Mouse (Mus musculus) right cerebral cortex, postnatal 10 days (tissue): Measurements from ENCODE around the gene Hspg2.
A peak's percentile ranks its signal among the peaks of the same experiment; 100 is the strongest.
"Not testable (repeated sequence)": the region's sequence is repeated elsewhere in the genome, so short reads cannot be mapped to it uniquely, and the experiment has no call there.

Experiments
- DNase-seq, 2 experiments: peaks; one replicate each; pipeline ENCODE4 v3.0.0; 2021; ENCODE audit warnings: low spot score in 2 of 2

Hspg2 gene

DNA sequence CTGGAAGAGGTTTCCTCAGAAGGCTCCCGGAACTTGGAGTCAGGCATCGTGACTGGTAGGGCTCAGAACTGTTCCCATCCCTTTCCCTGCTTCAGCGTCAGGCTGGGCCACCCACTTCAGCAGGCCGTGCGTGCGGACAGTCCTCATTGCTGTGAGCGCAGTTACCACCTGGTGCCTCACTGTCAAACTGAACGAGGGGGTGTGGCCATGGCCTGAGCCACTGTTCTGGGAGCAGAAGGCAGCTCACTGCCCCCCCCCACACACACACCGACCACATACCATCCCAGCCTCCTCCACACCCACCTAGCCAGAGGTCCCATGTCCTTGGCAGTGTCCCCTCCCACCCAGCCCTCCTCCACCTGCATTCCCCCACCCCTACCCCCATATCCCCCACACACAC is 101.3 kb downstream of the Hspg2 start:
- no peak for DNase-seq

DNA sequence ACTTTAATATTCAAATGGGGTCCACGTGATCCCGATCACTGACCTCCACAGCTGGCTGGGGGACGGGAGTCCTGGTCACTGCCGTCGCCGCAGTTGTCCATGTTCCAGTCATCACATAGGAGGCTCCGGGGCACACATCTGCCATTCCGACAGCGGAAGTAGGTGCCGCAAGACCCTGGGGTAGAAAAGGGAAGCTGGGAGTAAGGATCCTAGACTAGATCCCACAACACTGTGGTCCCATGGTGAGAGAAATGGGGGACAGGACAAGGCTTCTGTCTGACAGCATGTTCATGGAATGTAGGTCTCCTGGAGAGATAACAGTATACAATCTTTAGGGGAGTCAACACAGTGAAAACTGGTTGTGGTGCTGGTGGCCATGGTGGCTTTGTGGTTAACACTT is 105.9 kb downstream of the Hspg2 start, which contains the start of gene Ldlrad2:
Gene Ldlrad2, minus strand, starts transcription at position 101 of the 400 bp plus-strand sequence.
- no peak for DNase-seq

DNA sequence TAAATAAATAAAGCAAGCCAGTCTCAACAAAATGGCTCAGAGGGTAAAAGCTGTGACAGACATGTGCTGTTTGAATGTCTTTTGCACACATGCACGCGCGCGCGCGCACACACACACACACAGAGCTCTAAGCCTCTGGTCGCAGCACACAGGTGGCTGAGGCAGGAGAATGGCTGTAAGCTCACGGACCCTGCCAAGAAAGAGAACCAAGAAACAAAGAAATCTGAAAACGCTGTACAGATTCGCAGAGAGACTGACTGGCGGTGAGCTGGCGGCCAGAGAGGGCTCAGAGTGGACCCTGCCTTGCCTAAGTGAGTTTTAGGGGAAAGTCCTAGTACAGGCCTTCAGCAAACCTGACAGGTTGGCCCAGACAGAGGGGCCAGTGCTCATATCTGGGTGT is 108.9 kb downstream of the Hspg2 start:
- no peak for DNase-seq

DNA sequence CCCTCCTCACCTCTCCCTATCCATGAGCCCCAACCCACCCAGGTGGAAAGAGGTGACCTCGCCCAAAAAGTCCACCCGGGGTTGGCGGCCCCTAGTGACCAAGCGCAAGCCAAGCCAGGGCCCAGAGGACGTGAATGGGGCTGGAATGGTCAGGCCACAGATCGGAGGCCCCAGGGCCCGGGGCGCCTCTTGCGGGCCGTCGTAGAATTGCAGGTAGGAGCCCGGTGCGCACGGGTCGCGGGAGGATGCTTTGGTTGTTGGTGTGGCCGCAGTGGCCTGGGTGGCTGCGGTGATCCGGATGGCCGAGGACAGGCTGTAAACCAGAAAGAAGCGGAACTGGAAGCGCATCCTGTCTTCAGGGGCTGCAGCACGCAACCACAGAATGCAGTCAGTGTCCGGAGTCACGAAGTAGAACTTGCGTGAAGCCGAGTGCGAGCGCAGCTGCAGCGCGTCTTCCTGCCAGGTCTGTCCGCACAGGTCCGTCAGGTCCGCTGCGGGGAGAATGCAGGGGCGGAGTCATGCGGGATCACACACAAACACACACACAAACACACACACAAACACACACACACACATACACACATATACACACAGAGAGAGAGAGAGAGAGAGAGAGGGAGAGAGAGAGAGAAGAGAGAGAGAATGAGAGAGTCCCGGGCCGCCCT is 109.7 kb downstream of the Hspg2 start:
- peak in 1 of 2 experiments; percentile 49 for DNase-seq

DNA sequence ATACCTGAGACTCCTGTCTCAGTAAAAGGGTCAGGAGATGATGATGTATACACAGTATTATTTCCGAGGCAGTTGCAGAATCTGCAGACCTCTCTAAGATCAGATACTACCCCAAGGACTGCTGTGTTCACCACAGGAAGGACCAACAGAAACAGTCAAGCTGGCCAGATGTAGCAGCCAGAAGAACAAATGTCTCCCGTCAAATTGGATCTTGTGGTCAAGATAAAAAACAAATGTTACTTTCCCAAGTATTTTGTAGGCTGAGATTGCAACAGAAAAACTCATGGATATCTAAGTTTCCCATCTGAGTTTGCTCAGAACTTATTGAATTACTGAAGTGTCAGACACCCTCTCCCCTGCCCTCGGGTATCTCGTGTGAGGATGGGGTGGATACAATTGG is 111.2 kb downstream of the Hspg2 start:
- no peak for DNase-seq

DNA sequence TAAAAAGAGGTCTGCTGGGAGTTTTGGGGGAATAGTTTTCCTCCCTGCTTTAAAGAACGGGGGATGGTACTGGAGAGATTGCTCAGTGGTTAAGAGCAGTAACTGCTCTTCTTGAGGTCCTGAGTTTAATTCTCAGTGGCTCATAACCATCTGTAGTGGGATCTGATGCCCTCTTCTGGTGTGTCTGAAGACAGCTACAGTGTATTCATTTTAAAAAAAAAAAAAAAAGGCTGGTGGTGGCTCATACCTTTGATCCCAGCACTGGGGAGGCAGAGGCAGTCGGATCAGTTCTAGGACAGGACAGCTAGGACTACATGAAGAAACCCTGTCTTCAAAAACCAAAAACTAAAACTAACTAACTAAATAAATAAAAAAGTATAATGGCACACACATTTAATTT is 111.7 kb downstream of the Hspg2 start:
- DNase-seq, result no peak

DNA sequence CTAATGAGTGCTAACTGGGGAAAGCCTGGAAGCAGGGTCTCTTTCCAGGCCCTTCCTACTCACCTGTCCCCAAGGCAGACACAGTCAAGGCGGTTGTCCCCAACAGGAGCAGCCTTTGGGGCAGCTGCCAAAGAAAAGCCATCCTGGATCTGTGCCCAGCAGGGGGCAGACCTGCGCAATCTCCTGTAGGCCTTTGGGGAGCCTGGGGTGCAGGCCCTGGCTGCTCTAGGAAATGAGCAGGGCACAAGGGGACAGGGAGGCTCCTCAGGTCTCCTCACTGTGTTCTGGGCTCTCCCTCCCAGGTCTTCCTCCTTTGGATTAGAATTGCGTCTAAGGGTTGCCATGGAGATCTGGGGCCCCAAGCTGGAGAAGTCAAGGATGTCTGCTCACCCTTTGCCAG is 113.2 kb downstream of the Hspg2 start:
- no peak for DNase-seq

DNA sequence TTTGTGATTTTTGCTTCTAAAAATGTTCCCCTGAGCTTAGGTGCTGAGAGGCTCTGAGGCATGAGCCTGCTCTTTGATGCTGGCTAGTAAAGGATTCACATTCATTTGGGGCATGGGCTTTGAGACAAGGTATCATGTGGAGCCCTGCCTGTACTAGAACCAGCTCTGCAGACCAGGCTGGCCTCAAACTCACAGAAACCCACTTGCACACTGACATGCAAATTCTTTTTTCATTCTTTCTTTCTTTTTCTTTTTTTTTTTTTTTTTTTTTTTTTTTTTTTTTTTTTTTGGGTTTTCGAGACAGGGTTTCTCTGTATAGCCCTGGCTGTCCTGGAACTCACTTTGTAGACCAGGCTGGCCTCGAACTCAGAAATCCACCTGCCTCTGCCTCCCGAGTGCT is 120.5 kb downstream of the Hspg2 start:
- DNase-seq, result not testable (repeated sequence)

DNA sequence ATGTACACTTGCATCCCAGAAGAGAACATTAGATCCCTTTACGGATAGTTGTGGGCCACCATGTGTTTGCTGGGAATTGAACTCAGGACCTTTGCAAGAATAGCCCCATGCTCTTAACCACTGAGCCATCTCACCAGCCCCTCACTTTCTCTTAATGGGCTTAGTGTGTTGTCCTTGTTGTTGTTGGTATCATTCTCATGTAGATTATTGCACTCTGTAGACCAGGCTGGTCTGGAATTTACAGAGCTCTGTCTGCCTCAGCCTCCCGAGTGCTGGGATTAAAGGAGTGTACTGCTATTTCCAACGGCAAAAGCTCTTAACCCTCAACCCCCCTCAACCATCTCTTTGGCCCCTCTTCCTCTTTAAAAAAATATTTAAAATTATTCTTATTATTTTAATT is 121.0 kb downstream of the Hspg2 start:
- DNase-seq, result no peak

DNA sequence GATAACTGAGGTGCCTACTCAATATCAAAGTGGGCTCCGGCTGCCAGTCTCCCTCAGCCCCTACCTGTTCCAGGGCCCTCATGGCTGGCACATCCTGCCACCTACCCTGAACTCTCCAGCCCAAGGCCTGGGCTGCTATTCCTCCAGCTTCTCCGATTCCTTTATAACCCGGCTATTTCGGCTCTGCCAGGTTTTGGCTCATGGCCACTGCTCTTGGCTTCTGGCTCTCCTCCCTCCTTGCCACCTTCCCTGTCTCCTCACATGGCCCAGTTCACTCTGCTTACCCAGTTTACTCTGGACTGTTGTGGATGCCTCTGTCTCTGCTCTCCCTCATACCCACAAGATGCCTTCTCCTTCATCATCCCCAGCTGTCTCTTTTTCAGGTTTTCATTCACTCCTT is 122.4 kb downstream of the Hspg2 start:
- no peak for DNase-seq

DNA sequence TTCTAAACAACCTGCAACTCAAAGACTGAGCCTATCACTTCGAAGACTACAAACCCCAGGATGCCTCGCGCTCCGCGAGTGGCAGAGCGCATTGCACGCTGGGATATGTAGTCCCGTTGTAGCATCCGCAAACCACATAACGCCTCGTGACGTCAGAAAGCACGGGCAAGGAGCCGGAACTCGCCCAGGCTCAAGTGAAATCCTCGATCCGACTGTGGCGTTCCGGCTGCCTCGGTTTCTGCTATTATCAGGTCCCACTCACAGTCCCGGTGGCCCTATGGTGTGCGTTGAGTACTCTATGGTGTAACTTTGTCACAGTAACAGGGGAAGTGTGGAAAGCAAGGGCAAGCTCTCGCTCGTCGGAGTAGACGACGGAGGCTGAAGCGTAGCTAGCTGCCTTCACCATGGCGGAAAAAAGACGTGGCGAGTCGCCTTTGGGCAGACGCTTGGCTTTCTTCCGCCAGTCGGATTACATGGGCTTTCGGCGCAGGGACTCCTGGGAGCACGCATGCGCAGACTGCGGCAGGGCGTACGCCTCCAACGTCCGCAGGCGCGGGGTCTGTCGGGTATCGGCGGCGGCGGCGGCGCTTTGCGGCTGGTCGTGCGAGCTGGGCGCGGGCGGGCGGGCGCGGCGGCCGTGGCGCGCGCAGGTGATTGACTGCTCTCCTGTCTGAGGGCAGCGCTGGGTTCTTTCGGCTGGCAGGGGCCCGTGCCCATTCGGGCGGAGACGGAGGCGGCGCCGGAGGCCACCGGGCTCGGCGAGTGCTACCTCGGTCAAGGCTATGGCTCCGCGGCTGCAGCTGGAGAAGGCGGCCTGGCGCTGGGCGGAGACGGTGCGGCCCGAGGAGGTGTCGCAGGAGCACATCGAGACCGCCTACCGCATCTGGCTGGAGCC is 125.3 kb downstream of the Hspg2 start, which contains the start of gene Usp48:
Gene Usp48, plus strand, starts transcription at position 155 of the 895 bp plus-strand sequence.
- peak; percentile 99 to 100 for DNase-seq

DNA sequence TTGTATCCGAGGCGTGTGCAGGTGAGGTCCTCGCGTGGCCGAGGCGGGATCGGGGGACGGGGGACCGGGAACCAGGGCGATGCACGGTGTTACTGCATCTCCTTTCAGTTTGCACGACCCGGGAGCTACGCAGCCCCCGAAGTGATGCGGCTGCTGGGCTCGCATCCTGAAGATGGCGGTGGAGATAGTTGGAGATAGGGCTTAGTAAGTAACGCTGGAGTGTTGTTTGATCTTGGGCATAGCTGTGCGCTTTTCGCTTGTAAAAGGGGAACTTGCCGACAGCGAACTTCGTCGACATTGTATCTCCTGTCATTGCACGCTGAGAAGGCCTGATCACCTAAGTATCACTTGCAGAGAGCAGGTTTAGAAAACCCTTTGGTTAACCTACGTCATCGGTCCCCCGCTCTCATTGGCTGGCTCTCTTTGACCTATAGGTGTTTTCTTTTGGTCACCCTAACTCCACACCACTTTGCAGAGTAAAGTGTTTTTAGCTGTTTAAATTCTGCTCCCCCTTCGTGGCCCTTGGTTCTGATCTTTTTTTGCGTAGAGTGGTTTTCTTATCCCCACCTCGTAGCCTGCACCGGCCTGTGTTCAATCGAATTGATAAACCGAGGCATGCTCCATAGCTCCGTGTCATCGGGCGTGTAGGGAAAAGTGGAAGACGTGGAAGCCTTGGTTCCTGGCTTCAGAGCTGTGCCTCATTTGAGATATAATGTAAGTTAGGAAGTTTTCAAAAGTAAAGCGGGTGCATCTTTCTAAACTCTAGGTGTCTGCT is 126.1 kb downstream of the Hspg2 start:
- peak; percentile 47 to 58 for DNase-seq

DNA sequence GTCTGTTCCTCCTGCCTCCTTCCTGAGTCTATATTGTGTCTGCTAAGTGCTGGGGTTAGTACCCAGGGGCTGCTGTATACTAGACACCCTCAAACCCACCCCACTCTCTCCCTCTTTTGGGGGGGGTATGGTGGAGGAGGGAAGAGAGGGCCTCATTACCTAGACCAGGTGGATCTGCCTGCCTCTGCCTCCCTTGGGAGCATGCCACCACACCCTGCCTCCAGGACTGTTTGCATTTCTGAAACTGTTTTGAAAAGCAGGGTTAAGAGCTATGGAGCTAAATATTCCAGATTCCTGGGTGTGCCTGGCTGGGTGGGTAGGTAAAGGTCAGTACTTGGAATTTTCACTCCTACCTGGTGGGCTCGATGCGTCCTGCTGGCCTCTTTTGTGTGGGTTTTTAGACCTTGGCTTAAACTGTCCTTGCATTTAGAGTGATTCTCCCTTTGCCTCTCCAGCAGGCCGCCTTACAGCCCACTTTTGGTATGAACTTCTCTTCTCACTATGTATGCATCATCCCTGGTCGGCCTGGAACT is 128.6 kb downstream of the Hspg2 start:
- no peak for DNase-seq

DNA sequence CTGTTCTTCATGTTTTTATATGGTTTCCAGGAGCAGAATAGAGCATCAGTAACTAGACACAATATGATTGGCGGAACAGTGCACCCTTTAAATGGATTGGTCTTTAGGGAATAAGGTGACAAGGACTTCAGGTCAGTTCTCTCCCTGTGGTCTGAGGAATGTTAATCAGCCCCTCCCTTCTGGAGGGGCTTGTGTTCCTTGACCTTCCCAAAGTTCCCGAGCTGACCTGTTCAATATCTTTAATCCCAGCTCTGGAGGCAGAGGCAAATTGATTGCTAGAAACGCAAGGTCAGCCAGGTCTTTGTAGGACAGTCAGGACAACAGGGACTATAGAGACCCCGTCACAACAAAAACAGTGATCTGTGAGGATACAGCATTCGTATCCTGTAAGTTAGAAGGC is 130.0 kb downstream of the Hspg2 start:
- no peak for DNase-seq

DNA sequence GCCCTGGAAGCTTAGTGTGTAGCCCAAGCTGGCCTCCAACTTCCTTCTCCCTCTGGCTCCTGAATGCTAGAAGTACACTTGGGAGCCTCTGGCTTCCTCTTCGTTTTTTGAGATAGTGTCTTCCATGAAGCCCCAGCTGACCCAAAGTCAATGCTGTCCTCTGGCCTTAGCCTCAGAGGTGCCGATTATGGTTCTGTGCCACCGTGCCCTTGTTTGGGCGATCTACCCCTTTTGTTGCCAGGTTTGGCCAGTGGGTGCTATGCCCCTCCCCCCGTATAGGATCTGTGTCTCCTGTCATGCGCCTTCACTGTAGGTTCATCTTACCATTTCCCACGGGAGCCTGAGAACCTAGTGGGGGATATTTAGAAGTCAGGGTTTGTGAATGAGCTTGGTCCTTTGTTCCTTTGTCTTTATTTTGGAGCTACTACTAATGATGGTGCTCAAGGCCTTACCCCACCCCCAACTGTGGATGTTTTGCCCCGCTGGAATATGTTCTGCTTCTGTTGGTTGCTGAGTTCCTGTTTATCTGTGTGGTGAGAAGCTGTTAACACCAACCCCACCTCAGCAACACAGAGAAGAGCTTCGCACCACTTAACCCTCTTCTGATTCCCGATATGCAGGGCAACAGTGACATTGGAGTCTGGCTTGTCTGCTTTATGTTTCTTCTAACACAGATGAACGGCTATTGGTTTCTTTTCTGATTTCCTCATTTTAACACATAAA is 135.0 kb downstream of the Hspg2 start:
- no peak for DNase-seq

DNA sequence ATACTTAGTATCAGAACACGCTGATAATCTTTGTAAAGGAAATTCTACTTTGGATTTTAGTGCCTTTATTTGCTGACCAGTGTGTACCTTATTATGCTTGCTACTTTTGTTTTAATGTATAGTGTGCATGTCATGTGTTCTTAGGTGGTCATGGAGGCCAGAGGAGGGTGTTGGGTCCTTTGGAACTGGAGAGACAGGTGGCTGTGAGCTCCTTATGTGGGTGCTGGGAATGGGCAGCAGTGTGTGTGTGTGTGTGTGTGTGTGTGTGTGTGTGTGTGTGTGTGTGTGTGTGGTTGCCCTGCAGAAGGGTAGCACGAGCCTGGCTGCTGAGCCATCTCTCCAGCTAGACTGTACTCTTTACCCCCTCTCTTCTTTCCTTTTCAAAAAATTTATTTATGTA is 138.5 kb downstream of the Hspg2 start:
- DNase-seq, result no peak

DNA sequence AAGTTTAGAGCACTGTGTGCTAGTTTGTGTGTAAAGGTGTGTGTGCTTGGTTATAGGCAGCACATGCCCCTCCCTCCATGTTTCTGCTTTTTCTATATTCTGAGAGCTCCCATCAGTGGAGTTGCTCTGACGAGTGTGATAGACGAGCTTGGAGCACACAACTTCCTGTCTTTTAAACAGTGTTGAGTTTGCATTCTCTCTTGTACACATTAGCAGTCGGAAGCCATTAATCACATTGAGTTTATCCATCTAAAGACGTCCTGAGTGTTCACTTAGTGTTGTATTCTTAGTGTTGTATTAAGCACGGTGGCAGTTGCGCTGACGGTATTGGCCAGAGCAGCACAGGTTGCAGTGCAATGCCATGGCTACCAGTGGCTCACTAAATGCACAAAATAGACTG is 140.7 kb downstream of the Hspg2 start:
- DNase-seq, result no peak

DNA sequence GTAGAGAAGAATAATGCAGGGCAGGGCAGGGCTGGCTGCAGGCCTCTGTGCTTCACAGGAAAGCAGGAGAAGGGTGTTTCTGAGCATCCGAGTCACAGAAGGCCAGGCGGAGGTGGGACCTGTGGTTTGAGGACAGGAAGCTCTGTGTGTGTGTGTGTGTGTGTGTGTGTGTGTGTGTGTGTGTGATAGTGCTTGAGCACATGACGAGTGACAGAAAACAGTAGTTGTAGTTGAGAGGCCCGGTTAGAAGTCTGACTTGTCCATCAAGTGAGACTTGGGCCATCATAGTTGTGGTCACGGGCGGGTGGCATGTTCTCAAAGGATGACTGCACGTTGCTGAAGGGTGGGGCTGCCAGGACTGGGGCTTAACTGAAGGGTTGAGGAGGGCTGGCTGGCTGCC is 141.1 kb downstream of the Hspg2 start:
- DNase-seq, result no peak

DNA sequence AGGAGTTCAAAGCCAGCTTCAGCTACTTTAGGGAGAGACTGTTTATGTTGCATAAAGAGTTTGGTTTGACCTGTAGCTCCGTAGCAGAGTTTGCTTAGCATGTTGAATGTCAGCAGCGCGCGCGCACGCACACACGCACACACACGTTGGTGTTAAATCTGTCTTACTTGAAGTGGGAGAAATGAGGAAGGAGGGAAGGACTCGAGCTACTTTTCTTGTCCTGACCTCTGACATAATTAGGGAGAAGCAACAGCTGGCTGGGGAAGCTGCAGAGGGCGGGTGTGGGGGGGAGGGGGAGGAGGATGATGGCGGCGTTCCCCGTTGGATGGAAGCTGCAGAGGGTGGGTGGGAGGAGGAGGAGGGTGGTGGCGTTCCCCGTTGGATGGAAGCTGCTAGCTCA is 141.7 kb downstream of the Hspg2 start:
- DNase-seq, result no peak
